Mouse (Mus musculus): ENCODE measurements around the gene 2310007B03Rik. TPM values are rescaled to one million over a fixed set of nuclear protein-coding genes. Genes with fewer than 3 reads are reported as not detected.

Gene 2310007B03Rik
- total RNA-seq, 1 experiment from 2014 or later: not detected

GRCm38 (mm10) chr1:93159566-93160500 lies 915 bp downstream of the 2310007B03Rik start:
- DNase-seq: no peak

GRCm38 (mm10) chr1:93158916-93159315 lies 1.8 kb downstream of the 2310007B03Rik start:
- no peak for DNase-seq

GRCm38 (mm10) chr1:93157566-93157965 lies 3.2 kb downstream of the 2310007B03Rik start:
- no peak for DNase-seq

GRCm38 (mm10) chr1:93150907-93151661 lies 9.7 kb downstream of the 2310007B03Rik start:
- DNase-seq: no peak

GRCm38 (mm10) chr1:93144176-93144575 lies 16.6 kb downstream of the 2310007B03Rik start:
- no peak for DNase-seq

- DNase-seq: peak; percentile 19
These were observed 17.9 kb downstream of the 2310007B03Rik start for GRCm38 (mm10) chr1:93142871-93143270.

GRCm38 (mm10) chr1:93139713-93140112 lies 21.0 kb downstream of the 2310007B03Rik start:
- DNase-seq: no peak

- DNase-seq: peak; percentile 20
These were observed 22.2 kb downstream of the 2310007B03Rik start for GRCm38 (mm10) chr1:93138534-93138933.

GRCm38 (mm10) chr1:93135036-93135526 lies 25.7 kb downstream of the 2310007B03Rik start, which contains the start of gene Agxt:
Gene Agxt, plus strand, starts transcription at chr1:93135240.
- DNase-seq: no peak

- DNase-seq: no peak
These were observed 28.1 kb downstream of the 2310007B03Rik start for GRCm38 (mm10) chr1:93132676-93133075.

GRCm38 (mm10) chr1:93130242-93130983 lies 30.3 kb downstream of the 2310007B03Rik start:
- no peak for DNase-seq

- DNase-seq: peak; percentile 65
These were observed 31.9 kb downstream of the 2310007B03Rik start for GRCm38 (mm10) chr1:93128710-93129349.

- DNase-seq: no peak
These were observed 32.5 kb downstream of the 2310007B03Rik start for GRCm38 (mm10) chr1:93128209-93128608.

GRCm38 (mm10) chr1:93125256-93125655 lies 35.5 kb downstream of the 2310007B03Rik start:
- no peak for DNase-seq

- no peak for DNase-seq
These were observed 36.7 kb downstream of the 2310007B03Rik start for GRCm38 (mm10) chr1:93124066-93124465.

GRCm38 (mm10) chr1:93123179-93123854 lies 37.4 kb downstream of the 2310007B03Rik start:
- DNase-seq: no peak

- no peak for DNase-seq
These were observed 41.9 kb downstream of the 2310007B03Rik start for GRCm38 (mm10) chr1:93118816-93119215.

- no peak for DNase-seq
These were observed 45.3 kb downstream of the 2310007B03Rik start for GRCm38 (mm10) chr1:93115471-93115870.

GRCm38 (mm10) chr1:93114713-93115463 lies 45.9 kb downstream of the 2310007B03Rik start:
- peak; percentile 68 for DNase-seq

- DNase-seq: no peak
These were observed 58.0 kb downstream of the 2310007B03Rik start for GRCm38 (mm10) chr1:93102700-93103099.
